Mouse (Mus musculus) CH12.LX (cell line): ENCODE results near the gene Mrm3. TPM values are rescaled to one million over a fixed set of nuclear protein-coding genes. Genes with fewer than 3 reads are reported as not detected.
A peak's percentile ranks its signal among the peaks of the same experiment; 100 is the strongest.

Source experiments
- DNase-seq: peaks from one replicate; pipeline ENCODE4 v3.0.0-alpha.2; 2013; ENCODE audit errors: extremely low read depth
- H3K27ac ChIP-seq: 2 replicates; pipeline ENCODE4 v1.5.1; 2012; ENCODE audit warnings: low read depth, mild to moderate bottlenecking, control low read depth, moderate library complexity; ENCODE audit not compliant: insufficient read depth
- H3K27me3 ChIP-seq: replicated peaks from 2 replicates; pipeline ENCODE3; 2012; ENCODE audit warnings: inconsistent platforms
- H3K36me3 ChIP-seq, 2 experiments: replicated peaks in 1 of 2; 2 replicates each; pipeline versions ENCODE3 to v1.6.1; 2012; ENCODE audit warnings: inconsistent platforms in 1 of 2, low read length in 1 of 2, mild to moderate bottlenecking in 1 of 2, mixed read lengths in 1 of 2, moderate library complexity in 1 of 2; ENCODE audit not compliant: control insufficient read depth in 1 of 2, insufficient read depth in 1 of 2
- H3K4me1 ChIP-seq, 2 experiments: 2 replicates each; pipeline ENCODE4 v1.6.1; 2012; ENCODE audit warnings: inconsistent platforms in 1 of 2, moderate library complexity in 1 of 2; ENCODE audit not compliant: insufficient read depth in 2 of 2, control insufficient read depth in 1 of 2
- H3K4me2 ChIP-seq: 2 replicates; pipeline ENCODE4 v1.6.1; 2012; ENCODE audit warnings: low read depth, mild to moderate bottlenecking, control low read depth; ENCODE audit not compliant: poor library complexity, insufficient read depth, severe bottlenecking
- H3K4me3 ChIP-seq, 3 experiments: fragments of 150-350 bp in 1 of 3; sonication (generic) in 1 of 3; replicated peaks in 1 of 3; 2 replicates each; pipeline versions ENCODE3 to v1.5.1; 2011 to 2012; ENCODE audit warnings: low read depth in 2 of 3, low read length in 2 of 3, mild to moderate bottlenecking in 2 of 3, moderate library complexity in 2 of 3, control low read depth in 1 of 3, improper control_type of control experiment in 1 of 3, inconsistent platforms in 1 of 3, mixed read lengths in 1 of 3; ENCODE audit not compliant: poor library complexity in 1 of 3
- H3K79me2 ChIP-seq: replicated peaks from 2 replicates; pipeline ENCODE4 v1.6.1; 2012; ENCODE audit warnings: mild to moderate bottlenecking, moderate library complexity; ENCODE audit not compliant: control insufficient read depth, poor library complexity, insufficient read depth, severe bottlenecking; ENCODE audit errors: extremely low read depth
- H3K9ac ChIP-seq: 2 replicates; pipeline ENCODE4 v1.6.1; 2012; ENCODE audit warnings: low read depth, mild to moderate bottlenecking, control low read depth, moderate library complexity; ENCODE audit not compliant: insufficient read depth
- H3K9me3 ChIP-seq: replicated peaks from 2 replicates; pipeline ENCODE3; 2012; ENCODE audit warnings: low read length, inconsistent platforms, mixed read lengths
- BHLHE40 ChIP-seq: IDR thresholded peaks from 2 replicates; pipeline ENCODE4 v1.6.1; 2011; ENCODE audit warnings: mild to moderate bottlenecking, low read depth, low read length, improper control_type of control experiment
- CHD1 ChIP-seq: IDR thresholded peaks from 2 replicates; pipeline ENCODE4 v1.6.1; 2012; ENCODE audit warnings: low read depth, low read length, improper control_type of control experiment, inconsistent platforms
- CHD2 ChIP-seq: IDR thresholded peaks from 2 replicates; pipeline ENCODE4 v1.6.1; 2011; ENCODE audit warnings: low read length, improper control_type of control experiment
- CTCF ChIP-seq, 2 experiments: IDR thresholded peaks in 1 of 2; conservative IDR thresholded peaks in 1 of 2; 2 replicates each; pipeline ENCODE4 v1.5.1; 2011 to 2012; ENCODE audit warnings: low read depth in 2 of 2, low read length in 2 of 2, improper control_type of control experiment in 1 of 2, inconsistent platforms in 1 of 2, mild to moderate bottlenecking in 1 of 2, moderate library complexity in 1 of 2
- E2F4 ChIP-seq: IDR thresholded peaks from 2 replicates; pipeline ENCODE4 v1.6.1; 2011; ENCODE audit warnings: low read depth, low read length, improper control_type of control experiment; ENCODE audit not compliant: insufficient replicate concordance
- ELF1 ChIP-seq: IDR thresholded peaks from 2 replicates; pipeline ENCODE4 v1.6.1; 2014; ENCODE audit warnings: low read depth, mild to moderate bottlenecking, inconsistent platforms, low read length, improper control_type of control experiment
- EP300 ChIP-seq: IDR thresholded peaks from 2 replicates; pipeline ENCODE4 v1.6.1; 2011; ENCODE audit warnings: low read length, improper control_type of control experiment
- ETS1 ChIP-seq: conservative IDR thresholded peaks from 2 replicates; pipeline ENCODE4 v1.6.1; 2012; ENCODE audit warnings: low read depth, mild to moderate bottlenecking, inconsistent platforms, low read length, improper control_type of control experiment, moderate library complexity
- GABPA ChIP-seq: IDR thresholded peaks from 2 replicates; pipeline ENCODE4 v1.6.1; 2012; ENCODE audit warnings: low read depth, low read length, improper control_type of control experiment, inconsistent platforms; ENCODE audit not compliant: insufficient replicate concordance
- HCFC1 ChIP-seq: IDR thresholded peaks from 2 replicates; pipeline ENCODE4 v1.6.1; 2012; ENCODE audit warnings: low read depth, mild to moderate bottlenecking, inconsistent platforms, low read length, improper control_type of control experiment
- IRF4 ChIP-seq: IDR thresholded peaks from 2 replicates; pipeline ENCODE4 v1.6.1; 2014; ENCODE audit warnings: low read depth, mild to moderate bottlenecking, inconsistent platforms, low read length, improper control_type of control experiment
- JUN ChIP-seq: IDR thresholded peaks from 2 replicates; pipeline ENCODE4 v1.6.1; 2011; ENCODE audit warnings: low read depth, mild to moderate bottlenecking, low read length, improper control_type of control experiment, moderate library complexity; ENCODE audit not compliant: insufficient read depth
- JUND ChIP-seq: conservative IDR thresholded peaks from 2 replicates; pipeline ENCODE4 v1.6.1; 2011; ENCODE audit warnings: low read depth, low read length, improper control_type of control experiment
- KAT2A ChIP-seq: IDR thresholded peaks from 2 replicates; pipeline ENCODE4 v1.6.1; 2012; ENCODE audit warnings: low read length, improper control_type of control experiment, inconsistent platforms; ENCODE audit not compliant: insufficient replicate concordance
- MAFK ChIP-seq: IDR thresholded peaks from 2 replicates; pipeline ENCODE4 v1.6.1; 2011; ENCODE audit warnings: low read length, improper control_type of control experiment; ENCODE audit not compliant: insufficient replicate concordance
- MAX ChIP-seq: IDR thresholded peaks from 2 replicates; pipeline ENCODE4 v1.6.1; 2011; ENCODE audit warnings: low read length, improper control_type of control experiment
- MAZ ChIP-seq: IDR thresholded peaks from 2 replicates; pipeline ENCODE4 v1.6.1; 2012; ENCODE audit warnings: low read depth, mild to moderate bottlenecking, inconsistent platforms, low read length, improper control_type of control experiment, moderate library complexity
- MXI1 ChIP-seq: IDR thresholded peaks from 2 replicates; pipeline ENCODE4 v1.6.1; 2011; ENCODE audit warnings: mild to moderate bottlenecking, low read depth, low read length, improper control_type of control experiment
- MYC ChIP-seq: IDR thresholded peaks from 2 replicates; pipeline ENCODE4 v1.6.1; 2011; ENCODE audit warnings: low read depth, mild to moderate bottlenecking, improper control_type of control experiment, low read length
- NELFE ChIP-seq: IDR thresholded peaks from 2 replicates; pipeline ENCODE4 v1.6.1; 2011; ENCODE audit warnings: low read depth, low read length, improper control_type of control experiment
- NRF1 ChIP-seq: IDR thresholded peaks from 2 replicates; pipeline ENCODE4 v1.6.1; 2014; ENCODE audit warnings: low read depth, mild to moderate bottlenecking, inconsistent platforms, low read length, improper control_type of control experiment, moderate library complexity
- PAX5 ChIP-seq: IDR thresholded peaks from 2 replicates; pipeline ENCODE4 v1.6.1; 2012; ENCODE audit warnings: low read length, inconsistent platforms, mixed read lengths
- POLR2A ChIP-seq: IDR thresholded peaks from 2 replicates; pipeline ENCODE4 v1.6.1; 2011; ENCODE audit warnings: low read depth, mild to moderate bottlenecking, improper control_type of control experiment, low read length
- POLR2AphosphoS2 ChIP-seq: IDR thresholded peaks from 2 replicates; pipeline ENCODE4 v1.6.1; 2011; ENCODE audit warnings: low read depth, low read length, improper control_type of control experiment
- RAD21 ChIP-seq: IDR thresholded peaks from 2 replicates; pipeline ENCODE4 v1.6.1; 2011; ENCODE audit warnings: low read depth, mild to moderate bottlenecking, low read length, improper control_type of control experiment, moderate library complexity
- SIN3A ChIP-seq: IDR thresholded peaks from 2 replicates; pipeline ENCODE4 v1.6.1; 2012; ENCODE audit warnings: low read length, improper control_type of control experiment, inconsistent platforms
- SMC3 ChIP-seq: IDR thresholded peaks from 2 replicates; pipeline ENCODE4 v1.6.1; 2011; ENCODE audit warnings: low read depth, low read length, improper control_type of control experiment
- TBP ChIP-seq: conservative IDR thresholded peaks from 2 replicates; pipeline ENCODE4 v1.6.1; 2011; ENCODE audit warnings: low read depth, low read length, improper control_type of control experiment
- UBTF ChIP-seq: IDR thresholded peaks from 2 replicates; pipeline ENCODE4 v1.6.1; 2012; ENCODE audit warnings: low read depth, mild to moderate bottlenecking, inconsistent platforms, low read length, improper control_type of control experiment, moderate library complexity
- USF1 ChIP-seq: IDR thresholded peaks from 2 replicates; pipeline ENCODE4 v1.6.1; 2014; ENCODE audit warnings: low read depth, mild to moderate bottlenecking, inconsistent platforms, low read length, improper control_type of control experiment
- USF2 ChIP-seq: conservative IDR thresholded peaks from 2 replicates; pipeline ENCODE4 v1.6.1; 2011; ENCODE audit warnings: low read depth, low read length, improper control_type of control experiment
- ZC3H11A ChIP-seq: IDR thresholded peaks from 2 replicates; pipeline ENCODE4 v1.6.1; 2012; ENCODE audit warnings: low read depth, mild to moderate bottlenecking, inconsistent platforms, low read length, improper control_type of control experiment
- ZKSCAN1 ChIP-seq: IDR thresholded peaks from 2 replicates; pipeline ENCODE4 v1.6.1; 2012; ENCODE audit warnings: low read depth, inconsistent platforms, low read length, improper control_type of control experiment, borderline replicate concordance
- ZMIZ1 ChIP-seq: IDR thresholded peaks from 2 replicates; pipeline ENCODE4 v1.6.1; 2012; ENCODE audit warnings: low read depth, mild to moderate bottlenecking, inconsistent platforms, low read length, improper control_type of control experiment
- ZNF384 ChIP-seq: IDR thresholded peaks from 2 replicates; pipeline ENCODE4 v1.6.1; 2012; ENCODE audit warnings: low read depth, low read length, improper control_type of control experiment, inconsistent platforms
- dilution Hi-C: fragments of 300-500 bp; cut with MboI; formaldehyde crosslinking; loops from 2 replicates; pipeline ENCODE4 v1.14.3; 2020; ENCODE audit warnings: low sequenced_read_pairs; ENCODE audit not compliant: extremely low pct_unique_long_range_greater_than_20kb, extremely low pct_ligation_motif_present
- in situ Hi-C: fragments of 300-500 bp; cut with MboI; formaldehyde crosslinking; loops from 3 replicates; pipeline ENCODE4 v1.14.3; 2019; ENCODE audit warnings: low sequenced_read_pairs, low pct_ligation_motif_present, low pct_unique_long_range_greater_than_20kb, mixed read lengths
- polyA plus RNA-seq: library from polyadenylated mRNA; unstranded; fragments of >175 nt; gene quantifications from 2 replicates; pipeline ENCODE4 v1.2.1, GENCODE M21; 2012; ENCODE audit warnings: low read depth; ENCODE audit not compliant: insufficient read length
- total RNA-seq, 2 experiments: library from RNA; depleted of rRNA; stranded (reverse); fragments of 300-350 nt in 1 of 2; fragments of >200 nt in 1 of 2; gene quantifications; 2 replicates each; pipeline ENCODE4 v1.2.3; 2012 to 2014

Mrm3 gene
- total and polyA plus RNA-seq, 3 experiments, result 35.1 to 41.6 (median 40.2) TPM

GRCm38 (mm10) chr11:76216049-76216540 lies 27.4 kb upstream of the Mrm3 start:
- Histone ChIP-seq H3K9ac (peak overlapping the region; percentile 86), H3K4me1 (peaks cover 3 to 28% of the 10 kb centered on the region in 2 experiments; a peak in 3 of 4 replicates), H3K27ac (no peak overlapping the region)

GRCm38 (mm10) chr11:76216681-76217389 lies 26.7 kb upstream of the Mrm3 start:
- dilution Hi-C loops (no loop called here), in situ Hi-C loops (no loop called here)
- TF ChIP-seq MAX, result peak; percentile 93
- peak; percentile 74 for TF ChIP-seq BHLHE40
- TF ChIP-seq RAD21, result no peak
- peak; percentile 63 for TF ChIP-seq CHD2
- no peak for TF ChIP-seq ETS1
- no peak for TF ChIP-seq TBP
- TF ChIP-seq ZKSCAN1, result no peak
- peak; percentile 98 for TF ChIP-seq MYC
- no peak for TF ChIP-seq EP300
- TF ChIP-seq JUN, result no peak
- no peak for TF ChIP-seq MAZ
- TF ChIP-seq POLR2AphosphoS2, result no peak; the same call in 1 of the 2 replicates
- TF ChIP-seq SIN3A, result no peak
- TF ChIP-seq PAX5, result no peak
- peak; percentile 97 for TF ChIP-seq MXI1
- H3K4me2 ChIP-seq, result peak overlapping the region; percentile 47
- peaks cover 37 to 75% of the 10 kb centered on the region in 2 experiments for H3K36me3 ChIP-seq
- peak; percentile 61 for DNase-seq
- no peaks in the 10 kb centered on the region for H3K27me3 ChIP-seq
- peaks cover 3 to 28% of the 10 kb centered on the region in 2 experiments; a peak in 3 of 4 replicates for H3K4me1 ChIP-seq
- H3K9ac ChIP-seq, result peak overlapping the region; percentile 86
- peak overlapping the region; percentile 74 to 97 (median 78) for H3K4me3 ChIP-seq
- H3K27ac ChIP-seq, result peak overlapping the region; percentile 9; the same call in 1 of the 2 replicates
- H3K9me3 ChIP-seq, result no peaks in the 10 kb centered on the region
- peaks cover 20% of the 10 kb centered on the region for H3K79me2 ChIP-seq

More at GRCm38 (mm10) chr11:76216049-76216540, 27.4 kb upstream of the Mrm3 start:
- H3K9me3 ChIP-seq, result no peaks in the 10 kb centered on the region
- peaks cover 20% of the 10 kb centered on the region for H3K79me2 ChIP-seq
- H3K36me3 ChIP-seq, result peaks cover 41 to 68% of the 10 kb centered on the region in 2 experiments
- peak overlapping the region; percentile 47 for H3K4me2 ChIP-seq
- peak; percentile 39 for DNase-seq
- TF ChIP-seq NRF1 (no peak), HCFC1 (no peak), CTCF (conservative IDR thresholded peaks at IDR 0.05 in 1 of 2, IDR thresholded peaks at IDR 0.05 in 1 of 2; ENCODE audit: low read depth in 2 of 2, low read length in 2 of 2) (no peak), RAD21 (no peak), ZKSCAN1 (no peak), JUN (no peak), ZNF384 (peak; percentile 88), UBTF (no peak), POLR2A (no peak), NELFE (no peak), MAFK (no peak), PAX5 (no peak), KAT2A (no peak), ETS1 (no peak), ELF1 (no peak), GABPA (no peak), MYC (peak; percentile 88; the same call in 1 of the 2 replicates), USF2 (no peak), POLR2AphosphoS2 (0 out of 2 replicates have a peak, but pooled peaks have one; percentile 5), CHD2 (no peak), IRF4 (0 out of 2 replicates have a peak, but pooled peaks have one; percentile 10), MXI1 (peak; percentile 39), ZMIZ1 (no peak), SIN3A (peak; percentile 18; the same call in 1 of the 2 replicates), MAZ (no peak), EP300 (no peak), USF1 (no peak), ZC3H11A (no peak), SMC3 (no peak), MAX (peak; percentile 84), TBP (no peak), JUND (no peak), E2F4 (no peak), CHD1 (no peak)
- in situ Hi-C loops (no loop called here), dilution Hi-C loops (no loop called here)
- H3K27me3 ChIP-seq, result no peaks in the 10 kb centered on the region
- H3K4me3 ChIP-seq, result peak overlapping the region; percentile 74 to 97 (median 78)
